ENCODE assay signal across 11 mouse cellular contexts in genomic region chr17:31835528-31836263, GRCm38 (mm10). TPM values are rescaled to one million over a fixed set of nuclear protein-coding genes. Genes with fewer than 3 reads are reported as not detected.
DNase-seq lines count a peak whose midpoint lies in the region; ATAC-seq and TF ChIP-seq lines count a peak whose summit lies in the region.
"Had no signal": no experiment of that assay in that cellular context is flagged by ENCODE, and none has a peak within 500 bp of the region (broad histone marks: within the 10 kb centered on the region; RNA-seq: fewer than 3 reads in every experiment).

No protein-coding gene starts in this region.

- H3K4me2 ChIP-seq in hindbrain, embryonic 13.5 days, result no peak overlapping the region
- no peak overlapping the region for H3K4me2 ChIP-seq in forebrain, postnatal 0 days (ENCODE audit: low read depth)

- peaks cover 62% of the 10 kb centered on the region for H3K4me1 ChIP-seq in hindbrain, embryonic 10.5 days (replicated peaks)
- H3K4me1 ChIP-seq in hindbrain, embryonic 13.5 days (replicated peaks), result peaks cover 21% of the 10 kb centered on the region
- H3K4me1 ChIP-seq in forebrain, postnatal 0 days (ENCODE audit: insufficient read depth), result no peaks in the 10 kb centered on the region

- peak overlapping the region; percentile 69 for H3K27ac ChIP-seq in hindbrain, embryonic 10.5 days
- no peak overlapping the region for H3K27ac ChIP-seq in hindbrain, embryonic 13.5 days
- no peak overlapping the region for H3K27ac ChIP-seq in forebrain, postnatal 0 days (ENCODE audit: low read depth, low read length)
- H3K27ac ChIP-seq: liver, embryonic 14.5 days had no signal

- H3K4me3 ChIP-seq in hindbrain, embryonic 10.5 days, result no peak overlapping the region
- no peak overlapping the region for H3K4me3 ChIP-seq in hindbrain, embryonic 13.5 days
- H3K4me3 ChIP-seq in forebrain, postnatal 0 days (ENCODE audit: low read depth, low read length), result no peak overlapping the region

- H3K36me3 ChIP-seq in hindbrain, embryonic 10.5 days, result no peaks in the 10 kb centered on the region
- no peaks in the 10 kb centered on the region for H3K36me3 ChIP-seq in hindbrain, embryonic 13.5 days
- H3K36me3 ChIP-seq in forebrain, postnatal 0 days (ENCODE audit: insufficient read depth), result no peaks in the 10 kb centered on the region

- no peak for TF ChIP-seq CTCF in forebrain, postnatal 0 days (IDR thresholded peaks at IDR 0.05; ENCODE audit: low read depth)

- H3K9me3 ChIP-seq in hindbrain, embryonic 10.5 days, result peaks cover 12% of the 10 kb centered on the region
- no peaks in the 10 kb centered on the region for H3K9me3 ChIP-seq in hindbrain, embryonic 13.5 days
- no peaks in the 10 kb centered on the region for H3K9me3 ChIP-seq in forebrain, postnatal 0 days (ENCODE audit: low read length)

- H3K9ac ChIP-seq in hindbrain, embryonic 13.5 days, result no peak overlapping the region
- no peak overlapping the region for H3K9ac ChIP-seq in forebrain, postnatal 0 days
- H3K9ac ChIP-seq: liver, embryonic 14.5 days had no signal

- no peak for ATAC-seq in hindbrain, embryonic 13.5 days (ENCODE audit: low FRiP score)
- peak; percentile 85 to 89 for ATAC-seq in hematopoietic stem cell, adult 5-6 weeks (replicated peaks in 1 of 2; ENCODE audit: insufficient read depth in 1 of 2, low FRiP score in 2 of 2, low TSS enrichment in 1 of 2, low read depth in 1 of 2, poor library complexity in 2 of 2, severe bottlenecking in 2 of 2)
- peak; percentile 31; the same call in 1 of the 2 replicates for ATAC-seq in megakaryocyte-erythroid progenitor cell, adult 5-6 weeks (replicated peaks; ENCODE audit: low FRiP score, low TSS enrichment, poor library complexity, severe bottlenecking)
- no peak for ATAC-seq in forebrain, postnatal 0 days

- 94% methylated on average over 11 of the region's 11 CpGs for WGBS in hindbrain, embryonic 10.5 days
- WGBS in hindbrain, embryonic 13.5 days, result 91% methylated on average over 11 of the region's 11 CpGs
- WGBS in forebrain, postnatal 0 days, result 94% methylated on average over 11 of the region's 11 CpGs

- no peak for DNase-seq in hindbrain, embryonic 10.5 days (ENCODE audit: low spot score)
- DNase-seq in T-cell, adult 2 months (ENCODE audit: low spot score), result peak; percentile 45
- no peak for DNase-seq in forebrain, postnatal 0 days
- DNase-seq in layer of hippocampus, adult 8-10 months (ENCODE audit: low spot score in 2 of 2), result no peak
- DNase-seq in right cerebral cortex, postnatal 4 days, result no peak
- DNase-seq: cerebellum, adult 11-12 months; heart, postnatal 36 days had no signal

- H3K27me3 ChIP-seq in hindbrain, embryonic 10.5 days (ENCODE audit: insufficient read depth, poor library complexity, severe bottlenecking), result no peaks in the 10 kb centered on the region
- no peaks in the 10 kb centered on the region for H3K27me3 ChIP-seq in hindbrain, embryonic 13.5 days
- no peaks in the 10 kb centered on the region for H3K27me3 ChIP-seq in forebrain, postnatal 0 days (ENCODE audit: insufficient read depth, low read length)

RNA-seq across cellular contexts. Expression of gene Sik1, which starts 19.9 kb away (rescaled TPM):
- polyA plus RNA-seq in hindbrain, embryonic 10.5 days (2016; fragmentation: Nextera tagmentation; extraction: Ambion mirVana), result 14.0 and 14.3 TPM in 2 replicates
- 20.1 and 23.4 TPM in 2 replicates for polyA plus RNA-seq in hindbrain, embryonic 13.5 days (2015; fragmentation: Nextera tagmentation; extraction: Ambion mirVana)
- 77.4 and 203 TPM in 2 replicates for total RNA-seq in hematopoietic stem cell, adult 5-6 weeks (2017)
- total RNA-seq in megakaryocyte-erythroid progenitor cell, adult 5-6 weeks (2014; fragmentation: Nextera tagmentation), result 4.1 and 10.3 TPM in 2 replicates
- 9.6 and 14.4 TPM in 2 replicates for total RNA-seq in megakaryocyte-erythroid progenitor cell, adult 5-6 weeks (2017)
- total RNA-seq in forebrain, postnatal 0 days (2014; rRNA removed), result 34.6 and 42.2 TPM in 2 replicates
- polyA plus RNA-seq in forebrain, postnatal 0 days (2015; fragmentation: Nextera tagmentation; extraction: Ambion mirVana), result 18.6 and 19.4 TPM in 2 replicates
- 10 to 100 TPM; 13.2 to 22.2 (median 15.4) TPM for total RNA-seq in layer of hippocampus, adult 8-10 months (2022)

Comparison
In these comparisons a context has a peak if more than half of its experiments do, and no peak if none do; other contexts are left out.
1. ATAC-seq: peak in hematopoietic stem cell, adult 5-6 weeks (2 of 2) and megakaryocyte-erythroid progenitor cell, adult 5-6 weeks (single experiment); none in hindbrain, embryonic 13.5 days (single experiment) and forebrain, postnatal 0 days (single experiment).